Mouse (Mus musculus) ES-Bruce4 (cell line): Measurements from ENCODE around the gene Bsg. TPM values are rescaled to one million over a fixed set of nuclear protein-coding genes. Genes with fewer than 3 reads are reported as not detected.
"Not testable (repeated sequence)": the region's sequence is repeated elsewhere in the genome, so short reads cannot be mapped to it uniquely, and the experiment has no call there.

Experiments used
- H3K27ac ChIP-seq: 2 replicates; pipeline ENCODE4 v1.5.1; 2012; ENCODE audit warnings: low read length, inconsistent platforms; ENCODE audit not compliant: insufficient read depth
- H3K27me3 ChIP-seq: 2 replicates; pipeline ENCODE4 v1.6.1; 2012; ENCODE audit warnings: mild to moderate bottlenecking, low read length, inconsistent platforms; ENCODE audit not compliant: control insufficient read depth, poor library complexity, insufficient read depth, severe bottlenecking
- H3K36me3 ChIP-seq: 2 replicates; pipeline ENCODE4 v1.6.1; 2012; ENCODE audit warnings: inconsistent platforms, mild to moderate bottlenecking, low read length, moderate library complexity; ENCODE audit not compliant: control insufficient read depth, poor library complexity, insufficient read depth, severe bottlenecking
- H3K4me1 ChIP-seq: one replicate; pipeline ENCODE4 v1.8.1; 2011; ENCODE audit warnings: low read length; ENCODE audit not compliant: control insufficient read depth, insufficient read depth
- H3K4me3 ChIP-seq: 2 replicates; pipeline ENCODE4 v1.5.1; 2011; ENCODE audit warnings: low read depth, mild to moderate bottlenecking, low read length
- H3K9ac ChIP-seq: 2 replicates; pipeline ENCODE4 v1.6.1; 2012; ENCODE audit warnings: low read depth, mild to moderate bottlenecking, inconsistent platforms; ENCODE audit not compliant: poor library complexity, severe bottlenecking
- H3K9me3 ChIP-seq: replicated peaks from 2 replicates; pipeline ENCODE4 v1.6.1; 2012; ENCODE audit warnings: mild to moderate bottlenecking, low read length, inconsistent platforms; ENCODE audit not compliant: control insufficient read depth, poor library complexity, insufficient read depth, severe bottlenecking
- CTCF ChIP-seq: IDR thresholded peaks from one replicate; pipeline ENCODE4 v1.8.1; 2011; ENCODE audit warnings: low read depth, low read length
- EP300 ChIP-seq: IDR thresholded peaks from 2 replicates; pipeline ENCODE4 v1.6.1; 2011; ENCODE audit warnings: low read depth, low read length; ENCODE audit not compliant: insufficient read depth
- POLR2A ChIP-seq: IDR thresholded peaks from one replicate; pipeline ENCODE4 v1.8.1; 2011; ENCODE audit warnings: low read length; ENCODE audit not compliant: insufficient read depth
- polyA plus RNA-seq: library from polyadenylated mRNA; stranded (reverse); fragments of >200 nt; gene quantifications from 2 replicates; pipeline ENCODE4 v1.2.4, GENCODE M21; 2011; ENCODE audit warnings: low read depth; ENCODE audit not compliant: missing spikeins, insufficient read depth, insufficient read length

The Bsg gene
- polyA plus RNA-seq, 1 experiment = 445 TPM

GRCm38 (mm10) chr10:79697916-79698315 lies 6.4 kb upstream of the Bsg start:
- peaks cover 2% of the 10 kb centered on the region for H3K4me1 ChIP-seq

GRCm38 (mm10) chr10:79698459-79698858 lies 5.8 kb upstream of the Bsg start:
- H3K9me3 ChIP-seq = no peaks in the 10 kb centered on the region
- TF ChIP-seq POLR2A (no peak), EP300 (no peak), CTCF (no peak)

More at GRCm38 (mm10) chr10:79697916-79698315, 6.4 kb upstream of the Bsg start:
- H3K9ac ChIP-seq = no peak overlapping the region
- no peaks in the 10 kb centered on the region for H3K27me3 ChIP-seq
- no peaks in the 10 kb centered on the region for H3K36me3 ChIP-seq
- H3K27ac ChIP-seq = no peak overlapping the region
- H3K4me3 ChIP-seq = no peak overlapping the region
- no peaks in the 10 kb centered on the region for H3K9me3 ChIP-seq
- TF ChIP-seq CTCF = no peak

GRCm38 (mm10) chr10:79700676-79701075 lies 3.6 kb upstream of the Bsg start:
- peaks cover 2% of the 10 kb centered on the region for H3K4me1 ChIP-seq
- H3K27ac ChIP-seq = no peak overlapping the region
- no peak overlapping the region for H3K9ac ChIP-seq
- no peak overlapping the region for H3K4me3 ChIP-seq
- H3K27me3 ChIP-seq = no peaks in the 10 kb centered on the region
- no peaks in the 10 kb centered on the region for H3K9me3 ChIP-seq
- TF ChIP-seq CTCF (no peak), EP300 (no peak)
- H3K36me3 ChIP-seq = no peaks in the 10 kb centered on the region

More at GRCm38 (mm10) chr10:79698459-79698858, 5.8 kb upstream of the Bsg start:
- peaks cover 2% of the 10 kb centered on the region for H3K4me1 ChIP-seq
- H3K4me3 ChIP-seq = no peak overlapping the region
- no peaks in the 10 kb centered on the region for H3K36me3 ChIP-seq
- no peak overlapping the region for H3K9ac ChIP-seq
- no peak overlapping the region for H3K27ac ChIP-seq
- no peaks in the 10 kb centered on the region for H3K27me3 ChIP-seq

GRCm38 (mm10) chr10:79701443-79702129 lies 2.7 kb upstream of the Bsg start:
- H3K9me3 ChIP-seq = no peaks in the 10 kb centered on the region
- no peaks in the 10 kb centered on the region; the same call in 1 of the 2 replicates for H3K36me3 ChIP-seq
- H3K9ac ChIP-seq = no peak overlapping the region
- H3K4me1 ChIP-seq = no peaks in the 10 kb centered on the region
- no peak overlapping the region for H3K27ac ChIP-seq
- H3K27me3 ChIP-seq = no peaks in the 10 kb centered on the region
- H3K4me3 ChIP-seq = no peak overlapping the region
- no peak for TF ChIP-seq EP300
- TF ChIP-seq POLR2A = no peak
- no peak for TF ChIP-seq CTCF

- H3K27ac ChIP-seq, H3K36me3 ChIP-seq, H3K4me3 ChIP-seq, H3K27me3 ChIP-seq, H3K9ac ChIP-seq, H3K4me1 ChIP-seq, H3K9me3 ChIP-seq: not testable (repeated sequence)
Observed at GRCm38 (mm10) chr10:79702970-79703369, 1.3 kb upstream of the Bsg start.

GRCm38 (mm10) chr10:79703541-79703940 lies 750 bp upstream of the Bsg start:
- H3K9me3 ChIP-seq = no peaks in the 10 kb centered on the region
- no peaks in the 10 kb centered on the region for H3K27me3 ChIP-seq
- H3K9ac ChIP-seq = peak overlapping the region; percentile 43
- H3K4me3 ChIP-seq = peak overlapping the region; percentile 55
- peaks cover 2% of the 10 kb centered on the region for H3K4me1 ChIP-seq
- no peak for TF ChIP-seq CTCF
- no peak for TF ChIP-seq EP300
- no peak for TF ChIP-seq POLR2A
- no peaks in the 10 kb centered on the region; the same call in 1 of the 2 replicates for H3K36me3 ChIP-seq
- H3K27ac ChIP-seq = peak overlapping the region; percentile 44
